Mouse (Mus musculus) bone marrow macrophage, adult 2 months (primary cell): ENCODE data around the gene Galm.

Source experiments
- CTCF ChIP-seq: IDR thresholded peaks from 2 replicates; pipeline ENCODE4 v1.5.1; 2012; ENCODE audit warnings: low read depth, mild to moderate bottlenecking, low read length, moderate library complexity
- POLR2A ChIP-seq: IDR thresholded peaks from 2 replicates; pipeline ENCODE4 v1.6.1; 2012; ENCODE audit warnings: mild to moderate bottlenecking, low read depth, low read length, borderline replicate concordance

- TF ChIP-seq CTCF (no peak), POLR2A (no peak)
Observed at GRCm38 (mm10) chr17:80096720-80097114, 30.6 kb upstream of the Galm start.
